Mouse (Mus musculus) neural tube, embryonic 12.5 days (tissue): ENCODE data around the gene Tmem59l. TPM values are rescaled to one million over a fixed set of nuclear protein-coding genes. Genes with fewer than 3 reads are reported as not detected.
"Not testable (repeated sequence)": the region's sequence is repeated elsewhere in the genome, so short reads cannot be mapped to it uniquely, and the experiment has no call there.

Source experiments
- ATAC-seq: fragments of 200-750 bp; cut with Nextera tagmentation; 2 replicates; pipeline ENCODE4 v1.8.0; 2017; ENCODE audit warnings: low read depth, mild to moderate bottlenecking, moderate TSS enrichment, moderate library complexity; ENCODE audit not compliant: low FRiP score
- H3K27ac ChIP-seq: fragments of 300-500 bp; sonication (generic); 2 replicates; pipeline ENCODE4 v1.5.1; 2016
- H3K27me3 ChIP-seq: fragments of 300-500 bp; sonication (generic); replicated peaks from 2 replicates; pipeline ENCODE4 v1.6.1; 2016; ENCODE audit warnings: mild to moderate bottlenecking
- H3K36me3 ChIP-seq: fragments of 300-500 bp; sonication (generic); 2 replicates; pipeline ENCODE4 v1.6.1; 2016; ENCODE audit warnings: mild to moderate bottlenecking
- H3K4me1 ChIP-seq: fragments of 300-500 bp; sonication (generic); 2 replicates; pipeline ENCODE4 v1.6.1; 2016
- H3K4me2 ChIP-seq: fragments of 300-500 bp; sonication (generic); replicated peaks from 2 replicates; pipeline ENCODE4 v1.6.1; 2016; ENCODE audit warnings: mild to moderate bottlenecking
- H3K4me3 ChIP-seq: fragments of 300-500 bp; sonication (generic); 2 replicates; pipeline ENCODE4 v1.5.1; 2016
- H3K9ac ChIP-seq: fragments of 300-500 bp; sonication (generic); 2 replicates; pipeline ENCODE4 v1.6.1; 2016; ENCODE audit warnings: mild to moderate bottlenecking
- H3K9me3 ChIP-seq: fragments of 300-500 bp; sonication (generic); 2 replicates; pipeline ENCODE4 v1.6.1; 2016; ENCODE audit warnings: mild to moderate bottlenecking
- WGBS: fragments of 180-500 bp; shearing (Covaris S2); methylation state at CpG from one replicate; pipeline ENCODE4 v1.1.7; 2016; 5-methylcytosine and 5-hydroxymethylcytosine counted together
- polyA plus RNA-seq: library from polyadenylated mRNA; unstranded; fragments of >200 nt; fragmentation: Nextera tagmentation; extraction: Ambion mirVana; gene quantifications from 2 replicates; pipeline ENCODE4 v1.2.1, GENCODE M21; 2016

The Tmem59l gene
- polyA plus RNA-seq, 1 experiment from 2014 or later = 37.9 TPM

- H3K36me3 ChIP-seq = peaks cover 32% of the 10 kb centered on the region
- ATAC-seq = no peak
- WGBS = 74% methylated on average over 2 of the region's 2 CpGs
Observed at GRCm38 (mm10) chr8:70519606-70520005, 32.4 kb upstream of the Tmem59l start.

DNA sequence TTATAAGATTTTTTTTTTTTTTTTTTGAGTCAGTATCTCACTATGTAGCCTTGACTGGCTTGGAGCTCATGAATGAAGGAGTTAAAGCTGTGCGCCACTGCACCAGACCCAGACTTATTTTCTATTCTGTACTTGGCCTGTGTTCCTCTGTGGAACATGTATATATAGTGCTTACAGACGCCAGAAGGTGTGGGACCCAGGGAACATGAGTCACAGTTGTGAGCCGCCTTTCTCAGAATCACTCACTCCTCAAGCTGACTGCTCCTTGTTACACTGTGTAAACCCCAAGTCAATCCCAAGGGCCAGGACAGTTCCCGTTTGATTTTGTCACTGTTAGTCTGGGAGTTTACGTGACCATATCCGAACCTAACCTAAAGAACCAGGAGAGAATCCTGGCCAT is 31.9 kb upstream of the Tmem59l start:
- 95% methylated on average over 6 of the region's 6 CpGs for WGBS
- Histone ChIP-seq H3K27ac (no peak overlapping the region), H3K4me3 (no peak overlapping the region), H3K9me3 (no peaks in the 10 kb centered on the region), H3K9ac (no peak overlapping the region), H3K4me1 (peaks cover 9% of the 10 kb centered on the region; the same call in 1 of the 2 replicates), H3K27me3 (no peaks in the 10 kb centered on the region), H3K36me3 (peaks cover 36% of the 10 kb centered on the region), H3K4me2 (no peak overlapping the region)
- no peak for ATAC-seq

More at GRCm38 (mm10) chr8:70519606-70520005, 32.4 kb upstream of the Tmem59l start:
- Histone ChIP-seq H3K9me3 (no peaks in the 10 kb centered on the region), H3K9ac (no peak overlapping the region), H3K4me2 (no peak overlapping the region), H3K4me3 (no peak overlapping the region), H3K4me1 (peaks cover 9% of the 10 kb centered on the region; the same call in 1 of the 2 replicates), H3K27me3 (no peaks in the 10 kb centered on the region), H3K27ac (no peak overlapping the region)

DNA sequence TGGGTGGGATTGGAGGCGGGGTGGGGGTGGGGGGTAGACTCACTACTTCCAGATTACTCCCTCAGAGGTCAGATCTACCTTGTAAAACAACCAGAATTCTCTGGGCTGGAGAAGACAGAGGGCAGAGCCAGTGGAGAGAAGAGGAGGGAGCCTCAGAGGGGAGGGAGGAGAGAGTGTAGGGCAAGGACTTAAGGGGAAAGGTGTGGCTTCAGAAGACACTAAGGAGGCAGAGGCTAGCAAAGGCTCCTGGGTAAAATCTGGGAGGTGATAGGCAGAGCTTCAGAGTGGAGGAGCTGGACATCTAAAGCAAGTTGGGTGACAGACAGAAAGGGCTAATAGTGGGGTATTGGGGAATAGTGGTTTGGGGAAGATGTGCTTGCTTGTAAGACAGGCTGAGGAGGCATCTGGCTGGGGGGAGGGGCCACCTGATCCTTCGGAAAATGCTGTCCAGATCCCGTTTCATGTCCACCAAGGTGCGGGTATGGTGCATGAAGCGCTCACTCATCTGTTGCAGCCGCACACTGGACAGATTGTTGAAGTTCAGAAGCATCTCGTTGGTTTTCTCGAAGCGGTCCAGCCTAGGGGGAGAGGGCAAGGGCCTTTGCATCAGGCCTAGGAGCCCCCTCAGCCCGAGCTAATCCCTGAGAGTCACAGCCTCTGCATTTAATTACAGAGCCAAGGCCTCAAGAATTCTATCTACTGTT is 30.9 kb upstream of the Tmem59l start:
- Histone ChIP-seq H3K36me3 (peaks cover 44% of the 10 kb centered on the region), H3K27ac (no peak overlapping the region), H3K4me1 (peaks cover 9% of the 10 kb centered on the region; the same call in 1 of the 2 replicates), H3K4me2 (no peak overlapping the region), H3K27me3 (no peaks in the 10 kb centered on the region), H3K4me3 (no peak overlapping the region), H3K9me3 (no peaks in the 10 kb centered on the region), H3K9ac (no peak overlapping the region)
- no peak for ATAC-seq
- WGBS = 83% methylated on average over 10 of the region's 10 CpGs

DNA sequence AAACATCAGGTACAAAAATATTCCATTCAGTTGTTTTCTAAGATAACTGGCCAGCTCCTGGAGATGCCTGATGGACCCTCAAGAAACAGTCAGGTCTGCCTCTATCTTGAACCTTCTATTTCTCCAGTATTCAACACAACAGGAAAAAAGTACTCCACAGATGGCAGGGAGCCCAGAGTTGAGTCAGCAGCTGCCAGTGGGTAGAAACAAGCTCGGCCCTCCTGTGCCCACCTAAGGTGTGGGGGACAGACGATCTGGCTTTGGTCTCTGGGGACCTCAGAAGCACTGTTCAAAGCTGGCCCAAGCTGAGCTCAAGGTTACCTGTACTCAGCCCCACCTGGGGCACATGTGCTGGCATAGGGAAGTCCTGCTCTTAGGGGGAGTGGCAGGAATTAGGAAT is 26.3 kb upstream of the Tmem59l start:
- Histone ChIP-seq H3K9me3 (no peaks in the 10 kb centered on the region), H3K9ac (no peak overlapping the region), H3K4me2 (no peak overlapping the region), H3K4me1 (peaks cover 17% of the 10 kb centered on the region), H3K4me3 (no peak overlapping the region), H3K27me3 (no peaks in the 10 kb centered on the region), H3K27ac (no peak overlapping the region), H3K36me3 (peaks cover 44% of the 10 kb centered on the region)
- WGBS = 92% methylated on average over 2 of the region's 2 CpGs
- ATAC-seq = no peak

DNA sequence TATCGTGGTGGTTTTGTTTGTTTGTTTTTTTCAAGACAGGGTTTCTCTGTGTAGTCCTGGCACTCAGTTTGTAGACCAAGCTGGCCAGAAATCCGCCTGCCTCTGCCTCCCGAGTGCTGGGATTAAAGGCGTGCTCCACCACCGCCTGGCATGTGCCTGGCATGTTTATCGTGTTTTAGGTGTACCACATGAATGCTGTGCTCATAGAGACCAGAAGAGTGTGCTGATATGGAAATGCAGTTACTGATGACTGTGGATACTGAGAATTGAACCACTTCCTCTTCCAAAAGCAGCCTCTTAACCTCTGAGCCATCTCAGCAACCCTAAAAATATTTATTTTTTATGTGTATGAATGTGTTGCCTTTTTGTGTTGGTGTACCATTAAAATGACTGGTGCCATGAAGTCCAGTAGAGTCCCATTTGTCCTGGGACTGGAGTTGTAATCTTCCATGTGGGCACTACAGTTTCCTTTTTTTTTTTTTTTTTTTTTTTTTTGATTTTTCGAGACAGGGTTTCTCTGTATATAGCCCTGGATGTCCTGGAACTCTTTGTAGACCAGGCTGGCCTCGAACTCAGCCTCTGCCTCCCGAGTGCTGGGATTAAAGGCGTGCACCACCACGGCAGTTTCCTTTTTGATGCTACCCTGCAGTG is 25.2 kb upstream of the Tmem59l start:
- H3K27ac ChIP-seq = no peak overlapping the region
- 97% methylated on average over 11 of the region's 11 CpGs for WGBS
- no peaks in the 10 kb centered on the region for H3K27me3 ChIP-seq
- no peaks in the 10 kb centered on the region for H3K9me3 ChIP-seq
- ATAC-seq = no peak
- no peak overlapping the region for H3K9ac ChIP-seq
- H3K4me2 ChIP-seq = no peak overlapping the region
- no peak overlapping the region for H3K4me3 ChIP-seq
- peaks cover 45% of the 10 kb centered on the region for H3K36me3 ChIP-seq
- H3K4me1 ChIP-seq = peaks cover 18% of the 10 kb centered on the region

- peaks cover 21% of the 10 kb centered on the region for H3K4me1 ChIP-seq
- 99% methylated on average over 2 of the region's 2 CpGs for WGBS
- ATAC-seq = no peak
- no peaks in the 10 kb centered on the region for H3K27me3 ChIP-seq
- H3K9me3 ChIP-seq = no peaks in the 10 kb centered on the region
- peak overlapping the region; percentile 90; the same call in 1 of the 2 replicates for H3K4me2 ChIP-seq
- no peak overlapping the region for H3K9ac ChIP-seq
- no peak overlapping the region for H3K27ac ChIP-seq
- no peak overlapping the region for H3K4me3 ChIP-seq
- H3K36me3 ChIP-seq = peaks cover 49% of the 10 kb centered on the region
Observed at GRCm38 (mm10) chr8:70511770-70512169, 24.6 kb upstream of the Tmem59l start.

DNA sequence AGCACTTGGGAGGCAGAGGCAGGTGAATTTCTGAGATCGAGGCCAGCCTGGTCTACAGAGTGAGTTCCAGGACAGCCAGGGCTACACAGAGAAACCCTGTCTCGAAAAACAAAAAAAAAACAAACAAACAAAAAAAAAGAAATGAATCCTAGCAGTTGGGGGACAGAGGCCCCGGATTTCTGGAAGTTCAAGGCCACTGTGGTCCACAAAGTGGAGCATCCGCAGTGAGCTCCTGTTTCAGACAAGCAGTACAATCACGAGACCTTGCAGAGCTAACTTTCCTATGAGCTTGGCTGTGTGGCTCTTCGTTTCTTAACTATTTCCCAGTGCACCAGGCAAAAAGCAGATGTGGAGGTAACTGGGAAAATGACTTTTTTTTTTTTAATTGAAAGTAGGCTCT is 24.0 kb upstream of the Tmem59l start:
- peak overlapping the region; percentile 98 for H3K4me3 ChIP-seq
- not testable (repeated sequence) for H3K27ac ChIP-seq, H3K9me3 ChIP-seq, ATAC-seq, H3K27me3 ChIP-seq
- 0 out of 2 replicates have a peak overlapping the region, but pooled peaks have one; percentile 97 for H3K9ac ChIP-seq
- peaks cover 23% of the 10 kb centered on the region for H3K4me1 ChIP-seq
- WGBS = 84% methylated on average over 6 of the region's 6 CpGs
- H3K4me2 ChIP-seq = peak overlapping the region; percentile 90
- peaks cover 44% of the 10 kb centered on the region for H3K36me3 ChIP-seq

- Histone ChIP-seq H3K4me3 (peak within 1 kb of the TSS; percentile 98), H3K36me3 (peaks cover 38% of the 10 kb centered on the region), H3K9ac (peak within 1 kb of the TSS; percentile 97), H3K27me3 (no peaks in the 10 kb centered on the region), H3K4me2 (peak within 1 kb of the TSS; percentile 90), H3K4me1 (peaks cover 31% of the 10 kb centered on the region), H3K9me3 (no peaks in the 10 kb centered on the region), H3K27ac (peak within 1 kb of the TSS; percentile 85)
- peak; percentile 77 for ATAC-seq
- 1% methylated on average over 73 of the region's 74 CpGs for WGBS
Observed at GRCm38 (mm10) chr8:70510228-70510915, 23.2 kb upstream of the Tmem59l start, which contains the start of gene Uba52. Gene Uba52, minus strand, starts transcription at chr8:70510801.

- Histone ChIP-seq H3K4me3 (peak overlapping the region; percentile 98), H3K36me3 (peaks cover 37% of the 10 kb centered on the region), H3K27me3 (no peaks in the 10 kb centered on the region), H3K4me1 (peaks cover 40% of the 10 kb centered on the region), H3K9me3 (no peaks in the 10 kb centered on the region), H3K9ac (peak overlapping the region; percentile 97), H3K27ac (no peak overlapping the region), H3K4me2 (peak overlapping the region; percentile 90)
- no peak for ATAC-seq
- 15% methylated on average over 25 of the region's 25 CpGs for WGBS
Observed at GRCm38 (mm10) chr8:70509281-70509952, 22.3 kb upstream of the Tmem59l start.

- peaks cover 22% of the 10 kb centered on the region for H3K27me3 ChIP-seq
- H3K9ac ChIP-seq = no peak overlapping the region
- no peaks in the 10 kb centered on the region for H3K9me3 ChIP-seq
- no peak overlapping the region for H3K4me3 ChIP-seq
- no peak for ATAC-seq
- H3K36me3 ChIP-seq = peaks cover 20% of the 10 kb centered on the region
- no peak overlapping the region for H3K27ac ChIP-seq
- peaks cover 55% of the 10 kb centered on the region for H3K4me1 ChIP-seq
- 61% methylated on average over 5 of the region's 5 CpGs for WGBS
- 0 out of 2 replicates have a peak overlapping the region, but pooled peaks have one; percentile 88 for H3K4me2 ChIP-seq
Observed at GRCm38 (mm10) chr8:70507027-70507393, 19.9 kb upstream of the Tmem59l start.

- WGBS = 2% methylated on average over 40 of the region's 40 CpGs
- peak within 1 kb of the TSS; percentile 88 for H3K4me2 ChIP-seq
- peak within 1 kb of the TSS; percentile 77; the same call in 1 of the 2 replicates for H3K27ac ChIP-seq
- peaks cover 56% of the 10 kb centered on the region for H3K4me1 ChIP-seq
- H3K4me3 ChIP-seq = peak within 1 kb of the TSS; percentile 79
- no peaks in the 10 kb centered on the region for H3K9me3 ChIP-seq
- H3K36me3 ChIP-seq = peaks cover 20% of the 10 kb centered on the region
- peaks cover 27% of the 10 kb centered on the region for H3K27me3 ChIP-seq
- peak within 1 kb of the TSS; percentile 89 for H3K9ac ChIP-seq
- ATAC-seq = peak; percentile 81
Observed at GRCm38 (mm10) chr8:70506328-70507026, 19.3 kb upstream of the Tmem59l start, which contains the start of gene Rex1bd. Gene Rex1bd, minus strand, starts transcription at chr8:70506752.
